In genomic region chr19:29203337-29203736, GRCm38 (mm10) we compare ENCODE assay signal across 12 mouse cellular contexts. TPM values are rescaled to one million over a fixed set of nuclear protein-coding genes. Genes with fewer than 3 reads are reported as not detected.
DNase-seq lines count a peak whose midpoint lies in the region; ATAC-seq lines count a peak whose summit lies in the region.
"Had no signal": no experiment of that assay in that cellular context is flagged by ENCODE, and none has a peak within 500 bp of the region (broad histone marks: within the 10 kb centered on the region; RNA-seq: fewer than 3 reads in every experiment).

No protein-coding gene starts in this region.

- peak; percentile 28 for DNase-seq in heart, adult 11 months
- DNase-seq in heart, postnatal 4 days: no peak
- peak; percentile 8 for DNase-seq in retina, adult 2 months (ENCODE audit: low read depth, low spot score)
- DNase-seq in retina, embryonic 14.5 days (ENCODE audit: low spot score): no peak
- no peak for DNase-seq in right cerebral cortex, postnatal 36 days (ENCODE audit: low spot score in 2 of 2)
- DNase-seq in ovary, postnatal 36 days (ENCODE audit: low spot score): no peak
- no peak for DNase-seq in ovary, postnatal 14 days (ENCODE audit: low spot score)
- DNase-seq: cerebellum, adult 9-11 months; kidney, adult 11 months; retina, postnatal 1 day had no signal

- ATAC-seq in erythroid progenitor cell, adult 5-6 weeks (replicated peaks; ENCODE audit: low FRiP score, poor library complexity, severe bottlenecking): peak; percentile 99
- ATAC-seq: activated CD4-positive, CD25-positive, alpha-beta regulatory T cell, adult 4 months had no signal

RNA-seq across cellular contexts. Expression of gene Jak2, which starts 48.3 kb away (rescaled TPM):
- 10 to 100 TPM; 17.8 to 18.0 TPM for total RNA-seq in heart, postnatal 4 days (2021)
- 67.4 and 88.9 TPM in 2 replicates for total RNA-seq in erythroid progenitor cell, adult 5-6 weeks (2015; ENCODE audit: low replicate concordance)
- total RNA-seq in erythroid progenitor cell, adult 5-6 weeks (2017; ENCODE audit: low replicate concordance): 88.7 and 103 TPM in 2 replicates

Comparison
In these comparisons a context has a peak if more than half of its experiments do, and no peak if none do; other contexts are left out.
1. DNase-seq: peak in heart, adult 11 months (single experiment) and retina, adult 2 months (single experiment); none in heart, postnatal 4 days (single experiment), retina, embryonic 14.5 days (single experiment), right cerebral cortex, postnatal 36 days (0 of 2), ovary, postnatal 36 days (single experiment) and ovary, postnatal 14 days (single experiment).